Mouse (Mus musculus) liver, adult 2 months (tissue): ENCODE data around the gene Lrrc34. TPM values are rescaled to one million over a fixed set of nuclear protein-coding genes. Genes with fewer than 3 reads are reported as not detected.

Source experiments
- DNase-seq: peaks from one replicate; pipeline ENCODE4 v3.0.0-alpha.2; 2011; ENCODE audit warnings: low read depth, low spot score; ENCODE audit errors: extremely low read depth
- H3K27ac ChIP-seq: fragments of 200-500 bp; replicated peaks from 2 replicates; pipeline ENCODE4 v1.5.1; 2012; ENCODE audit warnings: low read depth, mild to moderate bottlenecking, control low read depth, inconsistent platforms, low read length; ENCODE audit not compliant: insufficient read depth
- H3K27me3 ChIP-seq: fragments of 200-500 bp; 2 replicates; pipeline ENCODE4 v1.6.1; 2012; ENCODE audit warnings: mild to moderate bottlenecking, moderate library complexity, low read length, inconsistent platforms; ENCODE audit not compliant: control insufficient read depth, insufficient read depth
- H3K36me3 ChIP-seq: fragments of 200-500 bp; 2 replicates; pipeline ENCODE4 v1.6.1; 2012; ENCODE audit warnings: low read length, inconsistent platforms; ENCODE audit not compliant: control insufficient read depth, insufficient read depth
- H3K4me1 ChIP-seq: fragments of 200-500 bp; 2 replicates; pipeline ENCODE4 v1.6.1; 2011; ENCODE audit warnings: low read length; ENCODE audit not compliant: control insufficient read depth, insufficient read depth
- H3K4me3 ChIP-seq: fragments of 200-500 bp; 2 replicates; pipeline ENCODE4 v1.5.1; 2011; ENCODE audit warnings: low read depth, mild to moderate bottlenecking, control low read depth, low read length, moderate library complexity; ENCODE audit not compliant: insufficient read depth
- H3K79me2 ChIP-seq: fragments of 200-500 bp; 2 replicates; pipeline ENCODE4 v1.6.1; 2012; ENCODE audit warnings: inconsistent platforms, mild to moderate bottlenecking, low read length, moderate library complexity; ENCODE audit not compliant: control insufficient read depth, insufficient read depth
- H3K9ac ChIP-seq: fragments of 200-500 bp; 2 replicates; pipeline ENCODE4 v1.6.1; 2012; ENCODE audit warnings: low read depth, mild to moderate bottlenecking, control low read depth, inconsistent platforms, low read length
- CTCF ChIP-seq: fragments of 200-500 bp; IDR thresholded peaks from 2 replicates; pipeline ENCODE4 v1.5.1; 2011; ENCODE audit warnings: low read depth, low read length, control low read depth
- POLR2A ChIP-seq: fragments of 200-500 bp; IDR thresholded peaks from 2 replicates; pipeline ENCODE4 v1.6.1; 2011; ENCODE audit warnings: low read length, control low read depth; ENCODE audit not compliant: insufficient read depth; ENCODE audit errors: extremely low read depth
- WGBS: fragments of 180-500 bp; shearing (Covaris S2); methylation state at CpG from one replicate; pipeline ENCODE4 v1.1.7; 2018; 5-methylcytosine and 5-hydroxymethylcytosine counted together
- polyA plus RNA-seq: library from polyadenylated mRNA; depleted of rRNA; stranded (reverse); fragments of >200 nt; gene quantifications from 2 replicates; pipeline ENCODE4 v1.2.3, GENCODE M21; 2012
- total RNA-seq: library from RNA; depleted of rRNA; stranded (reverse); fragments of >200 nt; gene quantifications from 2 replicates; pipeline ENCODE4 v1.2.3, GENCODE M21; 2014

Gene Lrrc34
- total and polyA plus RNA-seq, 2 experiments, result 0.09 TPM; not detected in 1

DNA sequence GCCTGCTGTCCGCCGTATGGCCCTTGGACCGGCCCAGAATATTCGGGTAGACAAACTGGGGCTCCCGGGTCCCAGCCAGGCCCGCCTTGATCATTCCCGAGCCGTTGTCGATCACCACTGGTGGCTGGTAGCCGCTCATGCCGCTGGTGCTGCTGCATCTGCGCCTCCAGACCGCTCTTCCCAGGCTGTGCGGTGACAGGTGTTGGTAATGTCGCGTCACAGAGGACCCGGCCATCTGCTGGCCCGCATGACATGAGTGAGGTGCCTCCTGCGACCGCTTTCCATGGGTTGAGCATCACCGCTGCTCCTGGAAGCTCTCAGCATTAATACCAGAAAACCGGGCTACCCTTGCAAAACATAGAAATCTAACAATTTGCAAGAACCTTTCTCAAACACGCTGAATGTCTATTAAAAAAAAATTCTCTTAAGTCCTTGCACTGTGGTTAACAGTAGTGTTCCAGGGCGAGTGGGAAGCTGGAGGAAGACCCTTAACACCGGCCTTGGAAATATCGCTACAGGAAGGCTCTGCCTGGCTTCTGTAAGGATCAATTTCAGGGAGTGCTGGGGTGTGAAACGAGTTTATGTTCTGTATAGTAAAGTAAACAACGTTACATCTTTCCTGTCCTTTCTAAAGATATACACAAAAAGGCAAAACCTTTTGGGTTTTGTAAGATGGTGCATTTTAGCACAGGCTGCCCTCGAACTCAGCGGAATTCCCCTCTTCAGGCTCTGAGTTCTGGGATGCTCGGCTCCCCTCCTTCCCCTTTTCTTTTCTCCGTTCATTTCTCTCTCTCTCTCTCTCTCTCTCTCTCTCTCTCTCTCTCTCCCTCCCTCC lies 47.7 kb downstream of the Lrrc34 start, which contains the start of gene Actrt3:
Gene Actrt3 (minus strand): TSS at position 229 of the 835 bp plus-strand sequence.
- H3K27me3 ChIP-seq, result no peaks in the 10 kb centered on the region

GRCm38 (mm10) chr3:30597271-30597670 lies 50.4 kb downstream of the Lrrc34 start:
- Histone ChIP-seq H3K4me3 (no peak overlapping the region), H3K27ac (no peak overlapping the region), H3K9ac (no peak overlapping the region), H3K36me3 (no peaks in the 10 kb centered on the region), H3K79me2 (no peaks in the 10 kb centered on the region), H3K4me1 (peaks cover 10% of the 10 kb centered on the region), H3K27me3 (no peaks in the 10 kb centered on the region)
- no peak for DNase-seq
- 93% methylated on average over 7 of the region's 7 CpGs for whole genome bisulfite sequencing
- TF ChIP-seq POLR2A (no peak), CTCF (no peak)

More for the DNA sequence above, 47.7 kb downstream of the Lrrc34 start, which contains the start of gene Actrt3:
- Histone ChIP-seq H3K79me2 (peaks cover 6% of the 10 kb centered on the region; the same call in 1 of the 2 replicates), H3K4me3 (peak within 1 kb of the TSS; percentile 88), H3K4me1 (peaks cover 4% of the 10 kb centered on the region; the same call in 1 of the 2 replicates), H3K9ac (peak within 1 kb of the TSS; percentile 63), H3K27ac (0 out of 2 replicates have a peak within 1 kb of the TSS, but pooled peaks have one; percentile 51), H3K36me3 (no peaks in the 10 kb centered on the region)
- WGBS, result 4% methylated on average over 32 of the region's 32 CpGs
- DNase-seq, result peak; percentile 19
- no peak for TF ChIP-seq CTCF
- TF ChIP-seq POLR2A, result no peak

- peaks cover 10% of the 10 kb centered on the region for H3K4me1 ChIP-seq
- H3K79me2 ChIP-seq, result no peaks in the 10 kb centered on the region
- peak overlapping the region; percentile 66 for H3K4me3 ChIP-seq
- WGBS, result 1% methylated on average over 62 of the region's 62 CpGs
- TF ChIP-seq POLR2A (0 out of 2 replicates have a peak, but pooled peaks have one; percentile 13), CTCF (no peak)
- peak overlapping the region; percentile 88 for H3K9ac ChIP-seq
- no peaks in the 10 kb centered on the region for H3K27me3 ChIP-seq
- no peaks in the 10 kb centered on the region for H3K36me3 ChIP-seq
- peak; percentile 43 for DNase-seq
- peak overlapping the region; percentile 3; the same call in 1 of the 2 replicates for H3K27ac ChIP-seq
Measured at GRCm38 (mm10) chr3:30595111-30595832, 52.4 kb downstream of the Lrrc34 start.

- Histone ChIP-seq H3K27me3 (no peaks in the 10 kb centered on the region), H3K27ac (no peak overlapping the region), H3K36me3 (no peaks in the 10 kb centered on the region), H3K4me3 (no peak overlapping the region), H3K4me1 (peaks cover 5% of the 10 kb centered on the region), H3K9ac (no peak overlapping the region), H3K79me2 (no peaks in the 10 kb centered on the region)
- DNase-seq, result peak; percentile 47
- 90% methylated on average over 4 of the region's 4 CpGs for WGBS
- TF ChIP-seq POLR2A, result no peak
- peak; percentile 22; the same call in 1 of the 2 replicates for TF ChIP-seq CTCF
Measured at GRCm38 (mm10) chr3:30593719-30594485, 53.8 kb downstream of the Lrrc34 start.

DNA sequence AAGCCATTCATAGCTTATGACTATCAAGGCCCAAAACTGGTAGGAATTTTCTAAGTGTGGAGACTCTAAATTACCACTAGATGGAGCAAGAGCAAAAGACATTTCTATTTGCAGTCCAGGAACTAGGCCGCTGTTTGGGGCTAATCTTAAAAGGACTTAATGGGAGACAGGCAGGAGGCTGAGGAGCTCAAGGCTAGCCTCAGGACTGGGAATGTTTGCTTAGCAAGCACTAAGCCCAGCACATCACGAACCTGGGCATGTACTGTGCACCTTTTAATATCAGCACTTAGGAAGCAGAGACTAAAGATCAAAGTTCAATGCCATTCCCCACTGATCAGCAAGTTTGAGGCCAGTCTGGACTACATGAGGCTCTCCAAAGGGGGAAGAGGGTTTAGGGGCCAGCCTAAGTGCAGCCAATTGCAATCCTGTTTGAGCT lies 55.2 kb downstream of the Lrrc34 start:
- Histone ChIP-seq H3K9ac (no peak overlapping the region), H3K4me1 (peaks cover 5% of the 10 kb centered on the region), H3K36me3 (no peaks in the 10 kb centered on the region), H3K4me3 (no peak overlapping the region), H3K27ac (peak overlapping the region; percentile 55), H3K27me3 (no peaks in the 10 kb centered on the region), H3K79me2 (no peaks in the 10 kb centered on the region)
- WGBS, result 0% methylated on average over 2 of the region's 2 CpGs
- peak; percentile 88 for DNase-seq
- TF ChIP-seq POLR2A (no peak), CTCF (no peak)
